Mouse (Mus musculus) v-Abl transformed pro-B cells (cell line): ENCODE results near the gene Setd1b.

Experiments used
- in situ Hi-C, 2 experiments: fragments of 400-800 bp; cut with MboI; formaldehyde crosslinking; loops; one replicate each; pipeline ENCODE4 v1.15.1; 2025; ENCODE audit not compliant: unreplicated experiment in 2 of 2

Gene Setd1b

DNA sequence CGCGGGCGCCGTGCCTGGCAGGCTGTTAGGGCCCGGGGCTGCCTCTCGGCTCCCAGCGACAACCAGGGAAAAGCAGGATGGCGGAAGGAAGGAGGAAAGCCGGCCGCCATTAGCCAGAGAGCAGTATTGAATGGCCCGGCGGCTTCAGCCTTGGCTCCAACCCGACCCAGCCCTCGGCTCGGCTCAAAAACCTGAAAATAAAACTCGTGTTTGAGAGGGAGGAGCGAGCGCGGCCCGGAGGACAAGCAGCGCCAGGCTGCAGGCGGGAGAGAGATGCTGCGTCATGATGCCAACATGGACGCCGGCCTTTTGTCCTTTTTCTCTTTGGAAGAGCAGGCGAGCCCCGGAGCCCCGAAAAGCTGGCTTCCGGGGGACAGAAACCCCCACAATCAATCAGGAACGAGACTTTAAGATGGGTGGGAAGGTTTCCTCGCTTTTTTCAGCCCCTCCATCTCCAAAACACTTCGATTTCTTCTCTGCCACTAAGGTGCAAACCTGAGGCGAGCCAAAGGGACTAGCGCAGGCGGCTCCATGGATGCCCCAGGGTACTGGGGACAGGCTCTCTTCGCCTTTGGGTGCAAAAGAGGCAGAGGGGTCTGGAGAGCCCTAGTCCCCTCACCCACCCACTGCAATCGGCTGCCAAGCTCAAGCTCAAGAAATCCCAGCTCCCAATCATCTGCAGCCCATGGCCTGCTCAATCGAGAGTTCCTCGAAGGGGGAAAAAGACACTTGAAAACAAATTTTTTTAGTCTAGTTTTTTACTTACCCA, 2.9 kb upstream of the Setd1b start:
- in situ Hi-C loops: no loop called here

- in situ Hi-C loops: loop anchor here in 1 of 2 experiments (10.0 kb wide), 1 partner anchor 185 kb away; no protein-coding TSS in a partner anchor
Observed at GRCm38 (mm10) chr5:123139722-123140627, 2.0 kb upstream of the Setd1b start.

GRCm38 (mm10) chr5:123140694-123141554, 1.1 kb upstream of the Setd1b start:
- in situ Hi-C loops: loop anchor here in 1 of 2 experiments (10.0 kb wide), 1 partner anchor 184 kb away; no protein-coding TSS in a partner anchor

- in situ Hi-C loops: loop anchor here in 1 of 2 experiments (10.0 kb wide), 1 partner anchor 183 kb away; no protein-coding TSS in a partner anchor
Observed at GRCm38 (mm10) chr5:123141555-123142160, 335 bp upstream of the Setd1b start.

GRCm38 (mm10) chr5:123143251-123143970, 1.4 kb downstream of the Setd1b start:
- in situ Hi-C loops: loop anchor here in 1 of 2 experiments (10.0 kb wide), 1 partner anchor 181 kb away; no protein-coding TSS in a partner anchor

GRCm38 (mm10) chr5:123143971-123144745, 2.2 kb downstream of the Setd1b start:
- in situ Hi-C loops: loop anchor here in 1 of 2 experiments (10.0 kb wide), 1 partner anchor 181 kb away; no protein-coding TSS in a partner anchor

DNA sequence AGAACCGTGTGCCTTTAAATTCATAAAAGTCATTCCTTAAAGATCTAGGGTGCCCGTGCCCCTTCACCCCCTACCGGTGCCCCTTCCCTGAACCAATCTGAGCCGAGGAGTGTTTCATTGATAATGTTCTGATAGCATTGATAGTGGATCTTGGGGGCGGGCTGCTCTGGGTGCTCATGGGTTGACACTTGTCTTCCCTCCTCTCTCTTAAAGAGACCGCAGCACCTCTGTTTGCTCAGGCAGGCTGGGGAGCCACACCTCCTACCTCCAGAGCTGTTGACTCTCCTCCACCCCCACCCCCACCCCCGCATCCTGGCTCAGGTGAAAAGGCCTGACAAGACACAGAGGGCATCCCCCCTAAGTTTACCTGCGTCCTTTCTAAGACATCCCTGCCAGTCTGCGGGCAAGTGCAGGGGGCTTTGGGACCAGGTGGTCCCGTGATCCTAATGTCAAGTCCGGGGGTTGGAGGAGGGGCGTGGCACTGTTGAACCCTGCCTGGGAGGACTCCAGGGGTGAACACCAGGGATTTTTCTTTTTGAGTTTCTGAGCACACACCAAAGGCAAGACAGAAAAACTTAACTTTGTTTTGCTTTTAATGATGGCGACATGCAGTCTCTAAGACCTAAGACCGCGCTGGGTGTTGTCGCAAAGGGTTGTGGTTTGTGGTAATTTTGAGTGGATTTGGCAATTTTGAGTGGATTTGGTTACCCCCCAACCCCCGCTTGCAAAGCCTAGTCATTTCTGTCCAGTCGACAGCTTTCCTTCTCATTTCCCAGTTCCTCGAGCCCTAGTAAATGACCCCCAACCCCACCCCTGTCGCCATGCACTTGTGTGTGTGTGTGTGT, 3.0 kb downstream of the Setd1b start:
- in situ Hi-C loops: loop anchor here in 1 of 2 experiments (10.0 kb wide), 1 partner anchor 180 kb away; no protein-coding TSS in a partner anchor

- in situ Hi-C loops: loop anchor here in 1 of 2 experiments (10.0 kb wide), 1 partner anchor 178 kb away; no protein-coding TSS in a partner anchor
Observed at GRCm38 (mm10) chr5:123146357-123146756, 4.4 kb downstream of the Setd1b start.

GRCm38 (mm10) chr5:123147569-123147968, 5.6 kb downstream of the Setd1b start:
- in situ Hi-C loops: loop anchor here in 1 of 2 experiments (10.0 kb wide), 1 partner anchor 177 kb away; no protein-coding TSS in a partner anchor

- in situ Hi-C loops: loop anchor here in 1 of 2 experiments (10.0 kb wide), 1 partner anchor 177 kb away; no protein-coding TSS in a partner anchor
Observed at GRCm38 (mm10) chr5:123148073-123148722, 6.2 kb downstream of the Setd1b start.

DNA sequence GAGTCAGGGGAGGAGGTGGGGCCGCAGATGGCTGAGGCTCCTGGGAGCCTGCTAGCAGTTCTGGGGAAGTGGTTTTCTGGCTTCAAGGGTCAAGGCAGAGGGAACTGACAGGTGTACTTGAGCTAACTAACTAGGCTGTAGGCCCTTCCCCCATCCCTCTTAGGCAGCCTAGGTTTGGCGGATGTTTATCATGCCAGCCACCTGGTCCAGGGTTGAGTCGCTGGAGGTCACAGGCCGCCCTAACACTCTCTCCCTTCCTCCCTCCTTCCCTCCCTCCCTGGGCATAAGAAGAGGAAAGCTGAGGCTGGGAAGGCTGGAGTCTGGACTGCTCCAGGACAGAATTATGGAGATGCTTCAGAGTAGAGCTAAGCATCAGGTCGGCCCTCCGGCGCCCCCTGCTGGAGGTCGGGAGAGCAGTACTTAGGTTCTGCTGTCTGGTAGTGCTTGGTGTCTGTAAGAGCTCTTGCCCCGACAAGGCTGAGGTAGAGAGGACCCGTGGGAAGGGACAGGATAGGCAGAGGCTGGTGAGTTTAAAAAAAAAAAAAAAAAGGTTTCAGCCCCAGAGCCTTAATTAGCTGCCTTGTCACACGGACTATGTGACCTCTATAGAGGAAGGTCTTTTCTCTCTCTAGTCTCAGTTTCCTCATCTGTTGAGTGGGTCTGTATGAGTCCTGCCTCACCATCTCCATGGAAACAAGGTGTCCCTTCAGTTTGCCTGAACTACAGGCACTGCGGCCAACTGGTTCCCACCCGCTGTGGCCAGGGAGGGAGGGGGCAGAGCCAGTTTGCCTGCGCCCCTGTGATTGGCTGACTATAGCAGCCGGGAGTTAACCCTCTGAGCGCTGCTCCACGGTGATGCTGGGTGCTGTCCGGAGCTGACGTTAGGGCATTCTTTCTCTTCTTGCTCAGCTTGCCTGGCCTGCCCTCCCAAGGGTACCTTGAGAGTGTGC, 7.7 kb downstream of the Setd1b start:
- in situ Hi-C loops: loop anchor here in 1 of 2 experiments (10.0 to 25.0 kb wide), 2 partner anchors 175 to 187 kb away; no protein-coding TSS in a partner anchor

- in situ Hi-C loops: loop anchor here in 1 of 2 experiments (25.0 kb wide), 1 partner anchor 188 kb away; no protein-coding TSS in a partner anchor
Observed at GRCm38 (mm10) chr5:123150641-123151040, 8.6 kb downstream of the Setd1b start.

GRCm38 (mm10) chr5:123151077-123151476, 9.1 kb downstream of the Setd1b start:
- in situ Hi-C loops: loop anchor here in 1 of 2 experiments (25.0 kb wide), 1 partner anchor 189 kb away; no protein-coding TSS in a partner anchor

DNA sequence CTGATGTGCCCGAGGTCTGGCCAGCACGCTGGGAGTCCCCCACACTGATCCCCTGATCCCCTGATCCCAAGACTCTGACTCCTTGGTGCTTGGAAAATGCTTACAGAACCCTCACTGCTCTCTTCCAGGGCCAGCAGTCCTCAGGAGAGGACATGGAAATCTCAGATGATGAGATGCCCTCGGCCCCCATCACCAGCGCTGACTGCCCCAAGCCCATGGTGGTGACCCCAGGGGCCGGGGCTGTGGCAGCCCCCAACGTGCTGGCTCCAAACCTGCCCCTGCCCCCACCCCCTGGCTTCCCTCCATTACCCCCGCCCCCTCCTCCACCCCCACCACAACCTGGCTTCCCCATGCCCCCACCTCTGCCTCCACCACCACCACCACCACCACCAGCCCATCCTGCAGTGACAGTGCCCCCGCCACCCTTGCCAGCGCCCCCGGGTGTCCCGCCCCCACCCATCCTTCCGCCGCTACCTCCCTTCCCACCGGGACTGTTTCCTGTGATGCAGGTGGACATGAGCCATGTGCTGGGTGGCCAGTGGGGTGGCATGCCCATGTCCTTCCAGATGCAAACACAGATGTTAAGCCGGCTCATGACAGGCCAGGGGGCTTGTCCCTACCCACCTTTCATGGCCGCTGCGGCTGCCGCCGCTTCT, 9.8 kb downstream of the Setd1b start:
- in situ Hi-C loops: loop anchor here in 1 of 2 experiments (25.0 kb wide), 1 partner anchor 190 kb away; no protein-coding TSS in a partner anchor
